Mouse (Mus musculus) hindbrain, embryonic 14.5 days (tissue): Measurements from ENCODE around the gene Ccdc142. TPM values are rescaled to one million over a fixed set of nuclear protein-coding genes. Genes with fewer than 3 reads are reported as not detected.
A peak's percentile ranks its signal among the peaks of the same experiment; 100 is the strongest.

ENCODE experiments used
- ATAC-seq: fragments of 200-750 bp; cut with Nextera tagmentation; 2 replicates; pipeline ENCODE4 v1.8.0; 2017; ENCODE audit warnings: moderate number of reproducible peaks, mild to moderate bottlenecking, moderate TSS enrichment, moderate library complexity; ENCODE audit not compliant: low FRiP score
- DNase-seq: peaks from one replicate; pipeline ENCODE4 v3.0.0-alpha.2; 2015; ENCODE audit warnings: low spot score
- H3K27ac ChIP-seq: fragments of 300-500 bp; sonication (generic); 2 replicates; pipeline ENCODE4 v1.5.1; 2014; ENCODE audit warnings: mild to moderate bottlenecking, moderate library complexity
- H3K27me3 ChIP-seq: fragments of 300-500 bp; sonication (generic); 2 replicates; pipeline ENCODE4 v1.6.1; 2014; ENCODE audit warnings: mild to moderate bottlenecking, low read length, mixed read lengths; ENCODE audit not compliant: control insufficient read depth, insufficient read depth
- H3K36me3 ChIP-seq: fragments of 300-500 bp; sonication (generic); replicated peaks from 2 replicates; pipeline ENCODE4 v1.6.1; 2014; ENCODE audit not compliant: control insufficient read depth, insufficient read depth
- H3K4me1 ChIP-seq: fragments of 300-500 bp; sonication (generic); replicated peaks from 2 replicates; pipeline ENCODE4 v1.6.1; 2014; ENCODE audit warnings: antibody characterized with exemption, low read length, mixed read lengths; ENCODE audit not compliant: control insufficient read depth, insufficient read depth
- H3K4me2 ChIP-seq: fragments of 300-500 bp; sonication (generic); replicated peaks from 2 replicates; pipeline ENCODE4 v1.6.1; 2014; ENCODE audit warnings: mild to moderate bottlenecking, moderate library complexity
- H3K4me3 ChIP-seq: fragments of 300-500 bp; sonication (generic); replicated peaks from 2 replicates; pipeline ENCODE4 v1.5.1; 2014; ENCODE audit warnings: mild to moderate bottlenecking, low read length
- H3K9ac ChIP-seq: fragments of 300-500 bp; sonication (generic); 2 replicates; pipeline ENCODE4 v1.6.1; 2014
- H3K9me3 ChIP-seq: fragments of 300-500 bp; sonication (generic); 2 replicates; pipeline ENCODE4 v1.6.1; 2016; ENCODE audit warnings: low read length; ENCODE audit not compliant: control insufficient read depth
- WGBS: fragments of 180-500 bp; shearing (Covaris S2); extraction: QIAGEN DNeasy Blood & Tissue Kit; methylation state at CpG from one replicate; pipeline ENCODE4 v1.1.7; 2014; 5-methylcytosine and 5-hydroxymethylcytosine counted together
- polyA plus RNA-seq: library from polyadenylated mRNA; unstranded; fragments of >200 nt; fragmentation: Nextera tagmentation; extraction: Ambion mirVana; gene quantifications from 2 replicates; pipeline ENCODE4 v1.2.1, GENCODE M21; 2014

Ccdc142 gene
- polyA plus RNA-seq, 1 experiment from 2014 or later = 4.2 TPM

DNA sequence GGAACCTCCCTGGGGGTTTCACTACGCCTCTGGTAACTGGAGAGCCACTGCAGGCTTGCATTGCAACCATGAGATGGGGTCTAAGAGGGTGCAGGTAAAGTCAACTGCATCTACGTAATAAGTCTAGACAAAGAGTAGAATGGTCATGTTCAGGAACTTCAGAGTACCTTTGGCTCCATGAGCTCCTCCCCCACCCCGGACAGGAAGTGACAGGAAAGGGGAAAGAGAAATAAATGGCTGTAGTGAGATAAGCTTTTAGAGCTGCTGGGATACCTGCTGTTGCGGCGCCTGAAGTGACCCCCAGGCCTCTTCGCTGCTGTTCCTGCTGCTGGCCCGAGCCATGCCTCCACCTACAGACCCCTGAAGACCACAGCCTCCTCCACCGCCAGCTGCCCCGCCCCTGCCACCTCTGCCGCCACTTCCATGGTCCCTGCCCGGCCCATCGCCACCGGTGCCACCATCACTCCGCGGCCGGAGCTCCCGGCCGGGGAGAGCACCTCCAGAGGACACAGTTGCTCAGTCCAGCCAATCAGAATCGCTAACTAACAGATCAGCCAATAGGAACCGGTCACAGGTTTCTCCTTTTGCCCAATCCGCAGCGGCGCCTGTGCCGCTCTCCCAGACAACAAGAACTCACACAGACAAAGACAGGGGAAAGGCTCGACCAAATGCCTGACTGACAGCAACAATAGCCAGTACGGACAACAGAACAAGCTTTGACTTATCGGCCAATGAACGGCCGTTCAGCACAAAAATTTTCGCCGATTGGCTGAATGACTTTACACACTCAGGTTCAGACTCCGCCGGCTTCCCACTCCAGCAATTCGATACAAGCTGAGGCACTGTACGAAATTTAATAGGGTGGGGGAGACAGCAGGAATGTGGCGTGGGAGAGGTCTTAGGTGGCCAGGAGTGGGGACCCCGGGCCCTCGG lies 19.8 kb downstream of the Ccdc142 start, which contains the start of gene Wbp1:
Wbp1 (minus strand) TSS at position 630 of the 933 bp plus-strand sequence.
- no peaks in the 10 kb centered on the region for H3K9me3 ChIP-seq
- H3K9ac ChIP-seq = peak within 1 kb of the TSS; percentile 92
- peak within 1 kb of the TSS; percentile 98 for H3K27ac ChIP-seq
- no peaks in the 10 kb centered on the region for H3K27me3 ChIP-seq
- DNase-seq (peak; percentile 95), ATAC-seq (peak; percentile 96)
- peak within 1 kb of the TSS; percentile 63 for H3K4me3 ChIP-seq
- peaks cover 32% of the 10 kb centered on the region for H3K36me3 ChIP-seq
- under 1% methylated on average over 36 of the region's 38 CpGs for WGBS
- H3K4me2 ChIP-seq = peak within 1 kb of the TSS; percentile 99
- peaks cover 48% of the 10 kb centered on the region for H3K4me1 ChIP-seq

DNA sequence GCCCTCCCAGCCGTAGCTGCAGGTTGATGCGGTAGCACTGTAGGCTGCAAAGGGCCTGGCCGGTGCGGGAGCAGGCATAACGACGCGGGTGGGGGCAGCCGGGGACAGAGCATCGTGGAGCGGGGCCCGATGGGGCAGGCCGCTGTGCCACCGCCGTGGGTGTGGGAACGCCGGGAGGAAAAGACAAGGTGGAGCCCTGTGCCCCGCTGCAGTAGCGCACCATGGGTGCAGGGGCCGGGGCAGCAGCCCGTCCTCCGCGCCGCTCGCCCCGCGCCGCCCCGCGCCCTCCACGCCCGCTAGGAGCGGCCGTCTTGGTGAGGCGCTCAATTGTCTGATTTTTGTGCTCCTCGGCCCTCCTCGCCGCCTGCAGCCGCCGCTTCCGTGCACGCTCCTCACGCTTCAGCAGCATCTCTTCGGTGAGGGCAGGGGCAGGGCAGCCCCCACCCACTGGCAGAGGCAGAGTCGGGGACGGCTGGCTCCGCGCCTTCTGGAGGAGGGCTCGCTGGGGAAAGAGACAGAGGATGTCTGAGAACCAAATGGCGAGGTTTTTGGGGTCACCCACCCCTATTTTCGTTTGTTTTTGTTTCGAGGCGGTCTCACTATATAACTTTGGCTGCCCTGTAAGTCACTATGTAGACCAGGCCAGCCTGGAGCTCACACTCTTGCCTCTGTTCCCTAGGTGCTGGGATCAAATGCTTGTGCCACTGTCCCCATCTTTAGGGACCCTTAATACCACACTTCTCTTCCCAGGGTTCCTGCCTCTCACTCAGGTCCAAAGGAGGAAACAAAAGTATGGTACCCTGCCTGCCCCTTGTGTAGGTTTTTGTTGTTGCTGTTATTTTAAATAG lies 20.7 kb downstream of the Ccdc142 start:
- 2% methylated on average over 47 of the region's 52 CpGs for WGBS
- DNase-seq (no peak), ATAC-seq (no peak; the same call in 1 of the 2 replicates)
- no peaks in the 10 kb centered on the region for H3K9me3 ChIP-seq
- H3K4me2 ChIP-seq = peak overlapping the region; percentile 99
- H3K27me3 ChIP-seq = no peaks in the 10 kb centered on the region
- peak overlapping the region; percentile 92 for H3K9ac ChIP-seq
- H3K27ac ChIP-seq = peak overlapping the region; percentile 98
- peak overlapping the region; percentile 63 for H3K4me3 ChIP-seq
- peaks cover 29% of the 10 kb centered on the region for H3K36me3 ChIP-seq
- H3K4me1 ChIP-seq = peaks cover 39% of the 10 kb centered on the region

DNA sequence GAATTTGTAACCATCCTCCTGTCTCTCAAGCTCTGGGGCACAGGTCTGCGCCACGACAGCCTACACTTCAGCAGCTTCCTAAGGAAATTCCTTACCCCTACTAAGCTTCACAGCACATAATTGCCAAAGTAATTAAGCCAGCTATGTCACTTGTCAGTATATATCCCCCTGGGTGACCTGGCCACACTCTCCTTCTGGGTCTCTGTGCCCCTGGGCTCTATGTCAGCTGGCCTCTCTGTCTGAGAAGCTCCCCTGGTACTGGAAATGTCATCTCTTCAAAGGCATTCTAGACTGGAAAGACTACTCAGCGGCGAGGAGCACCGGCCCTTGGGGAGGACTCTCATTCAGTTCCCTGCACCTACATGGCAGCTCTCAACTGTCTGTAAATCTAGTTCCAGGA lies 21.6 kb downstream of the Ccdc142 start:
- 54% methylated on average over 5 of the region's 5 CpGs for WGBS
- peak overlapping the region; percentile 99 for H3K4me2 ChIP-seq
- no peaks in the 10 kb centered on the region for H3K9me3 ChIP-seq
- H3K27ac ChIP-seq = 0 out of 2 replicates have a peak overlapping the region, but pooled peaks have one; percentile 98
- H3K36me3 ChIP-seq = peaks cover 20% of the 10 kb centered on the region
- no peak for DNase-seq
- 0 out of 2 replicates have a peak overlapping the region, but pooled peaks have one; percentile 92 for H3K9ac ChIP-seq
- H3K27me3 ChIP-seq = no peaks in the 10 kb centered on the region
- peaks cover 38% of the 10 kb centered on the region for H3K4me1 ChIP-seq
- 0 out of 2 replicates have a peak overlapping the region, but pooled peaks have one; percentile 63 for H3K4me3 ChIP-seq
- ATAC-seq = no peak

DNA sequence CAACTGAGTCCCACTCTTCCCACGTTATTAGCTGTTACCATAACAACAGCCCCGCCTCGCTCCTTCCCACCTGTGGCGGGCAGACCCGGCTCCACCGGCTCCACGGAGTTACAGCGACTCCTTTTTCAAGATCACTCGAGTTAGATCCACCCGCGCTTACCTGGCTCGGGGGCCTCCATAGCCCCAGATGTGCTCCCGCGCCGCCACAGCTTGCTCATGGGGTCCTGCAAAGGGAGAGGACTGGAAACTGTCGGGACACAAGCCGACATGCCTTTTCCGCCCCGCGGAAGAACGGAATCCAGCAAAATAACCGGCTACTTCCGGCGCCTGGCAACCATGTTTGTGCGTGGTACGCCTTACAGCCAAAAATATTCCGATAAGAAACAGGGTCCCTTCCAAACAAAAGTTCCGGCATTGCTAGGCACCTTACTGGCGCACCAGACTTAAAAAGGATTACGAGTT lies 23.5 kb downstream of the Ccdc142 start:
- peaks cover 32% of the 10 kb centered on the region for H3K4me1 ChIP-seq
- no peaks in the 10 kb centered on the region for H3K27me3 ChIP-seq
- peak overlapping the region; percentile 55 for H3K9ac ChIP-seq
- peak overlapping the region; percentile 53 for H3K4me3 ChIP-seq
- under 1% methylated on average over 30 of the region's 30 CpGs for WGBS
- no peaks in the 10 kb centered on the region for H3K9me3 ChIP-seq
- H3K36me3 ChIP-seq = peaks cover under 1% of the 10 kb centered on the region; the same call in 1 of the 2 replicates
- H3K4me2 ChIP-seq = peak overlapping the region; percentile 88
- DNase-seq = peak; percentile 97
- ATAC-seq = peak; percentile 15; the same call in 1 of the 2 replicates
- H3K27ac ChIP-seq = 0 out of 2 replicates have a peak overlapping the region, but pooled peaks have one; percentile 38

DNA sequence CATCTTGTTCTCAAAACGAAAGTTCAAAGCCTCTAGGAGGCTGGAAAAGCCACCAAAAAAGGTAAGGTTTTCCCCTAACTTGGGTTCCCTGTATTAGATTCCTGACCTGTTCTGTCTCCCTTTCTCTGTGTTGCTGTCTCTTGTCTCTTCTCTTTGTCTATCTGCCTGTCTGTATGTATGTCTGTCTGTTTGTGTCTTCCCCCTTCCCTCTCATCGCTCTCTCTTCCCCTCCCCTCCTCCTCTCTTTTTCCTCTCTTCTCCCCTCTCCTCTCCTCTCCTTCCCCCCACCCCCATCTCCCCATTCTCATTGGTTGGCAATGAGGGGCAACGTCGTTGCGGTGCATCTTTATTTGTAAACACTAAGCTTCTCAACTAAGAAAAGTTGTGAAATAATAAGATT lies 23.9 kb downstream of the Ccdc142 start, which contains the start of gene Ino80b:
Ino80b (minus strand) TSS at position 101 of the 400 bp plus-strand sequence.
- H3K27me3 ChIP-seq = no peaks in the 10 kb centered on the region
- peak within 1 kb of the TSS; percentile 53 for H3K4me3 ChIP-seq
- H3K36me3 ChIP-seq = no peaks in the 10 kb centered on the region
- 0 out of 2 replicates have a peak within 1 kb of the TSS, but pooled peaks have one; percentile 38 for H3K27ac ChIP-seq
- WGBS = 28% methylated on average over 5 of the region's 5 CpGs
- no peak for ATAC-seq
- H3K4me2 ChIP-seq = peak within 1 kb of the TSS; percentile 88
- H3K9me3 ChIP-seq = no peaks in the 10 kb centered on the region
- H3K4me1 ChIP-seq = peaks cover 28% of the 10 kb centered on the region
- peak within 1 kb of the TSS; percentile 55 for H3K9ac ChIP-seq
- no peak for DNase-seq

DNA sequence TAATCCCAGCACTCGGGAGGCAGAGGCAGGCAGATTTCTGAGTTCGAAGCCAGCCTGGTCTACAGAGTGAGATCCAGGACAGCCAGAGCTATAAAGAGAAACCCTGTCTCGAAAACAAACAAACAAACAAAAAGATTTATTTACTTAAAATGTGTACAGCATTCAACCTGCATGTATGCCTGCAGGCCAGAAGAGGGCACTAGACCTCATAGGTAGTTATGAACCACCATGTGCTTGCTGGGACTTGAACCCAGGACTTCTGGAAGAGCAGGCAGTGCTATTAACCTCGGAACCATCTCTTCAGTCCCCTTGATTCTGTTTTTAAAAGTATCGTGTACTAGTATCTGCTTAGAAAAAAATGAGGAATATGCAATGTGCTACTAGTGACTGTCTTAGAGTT lies 26.0 kb downstream of the Ccdc142 start:
- no peak overlapping the region for H3K4me3 ChIP-seq
- DNase-seq = no peak

DNA sequence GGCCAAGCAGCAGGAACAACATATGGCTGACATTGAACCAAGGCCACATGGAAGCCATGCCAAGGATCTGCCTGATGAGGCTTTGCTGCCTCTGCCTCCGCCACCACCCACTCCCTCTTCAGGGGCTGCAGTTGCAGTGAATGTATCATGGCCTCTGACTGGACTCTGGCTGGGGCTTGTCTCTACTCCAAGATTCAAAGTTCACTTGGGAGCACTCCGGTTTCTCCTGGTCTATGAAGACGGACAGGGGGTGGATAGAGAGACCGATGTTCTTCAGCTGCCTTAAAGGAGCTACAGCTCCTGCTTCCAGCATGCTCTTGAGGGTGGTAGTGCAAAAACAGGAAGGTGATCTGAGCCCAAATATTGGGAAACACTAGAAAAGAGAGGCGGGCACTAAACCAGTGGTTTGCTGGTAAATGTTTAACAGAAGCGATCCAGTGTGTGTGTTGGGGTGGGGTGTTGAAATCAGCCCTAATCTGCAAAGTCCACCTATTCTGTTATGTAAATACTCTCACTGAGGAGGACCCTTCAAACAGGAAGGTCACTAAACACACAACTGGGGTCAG lies 30.2 kb downstream of the Ccdc142 start:
- Histone ChIP-seq H3K36me3 (no peaks in the 10 kb centered on the region), H3K4me3 (no peak overlapping the region), H3K4me2 (no peak overlapping the region), H3K27me3 (peaks cover 6% of the 10 kb centered on the region; the same call in 1 of the 2 replicates), H3K9me3 (no peaks in the 10 kb centered on the region), H3K9ac (no peak overlapping the region), H3K4me1 (no peaks in the 10 kb centered on the region), H3K27ac (no peak overlapping the region)
- DNase-seq = no peak
- no peak for ATAC-seq
- 81% methylated on average over 6 of the region's 6 CpGs for WGBS

More for the DNA sequence above, 26.0 kb downstream of the Ccdc142 start:
- no peak overlapping the region for H3K27ac ChIP-seq
- H3K9ac ChIP-seq = no peak overlapping the region
- no peaks in the 10 kb centered on the region for H3K36me3 ChIP-seq
- H3K9me3 ChIP-seq = no peaks in the 10 kb centered on the region
- ATAC-seq = no peak
- H3K27me3 ChIP-seq = no peaks in the 10 kb centered on the region
- H3K4me1 ChIP-seq = peaks cover 21% of the 10 kb centered on the region
- 98% methylated on average over 5 of the region's 5 CpGs for WGBS
- H3K4me2 ChIP-seq = no peak overlapping the region

DNA sequence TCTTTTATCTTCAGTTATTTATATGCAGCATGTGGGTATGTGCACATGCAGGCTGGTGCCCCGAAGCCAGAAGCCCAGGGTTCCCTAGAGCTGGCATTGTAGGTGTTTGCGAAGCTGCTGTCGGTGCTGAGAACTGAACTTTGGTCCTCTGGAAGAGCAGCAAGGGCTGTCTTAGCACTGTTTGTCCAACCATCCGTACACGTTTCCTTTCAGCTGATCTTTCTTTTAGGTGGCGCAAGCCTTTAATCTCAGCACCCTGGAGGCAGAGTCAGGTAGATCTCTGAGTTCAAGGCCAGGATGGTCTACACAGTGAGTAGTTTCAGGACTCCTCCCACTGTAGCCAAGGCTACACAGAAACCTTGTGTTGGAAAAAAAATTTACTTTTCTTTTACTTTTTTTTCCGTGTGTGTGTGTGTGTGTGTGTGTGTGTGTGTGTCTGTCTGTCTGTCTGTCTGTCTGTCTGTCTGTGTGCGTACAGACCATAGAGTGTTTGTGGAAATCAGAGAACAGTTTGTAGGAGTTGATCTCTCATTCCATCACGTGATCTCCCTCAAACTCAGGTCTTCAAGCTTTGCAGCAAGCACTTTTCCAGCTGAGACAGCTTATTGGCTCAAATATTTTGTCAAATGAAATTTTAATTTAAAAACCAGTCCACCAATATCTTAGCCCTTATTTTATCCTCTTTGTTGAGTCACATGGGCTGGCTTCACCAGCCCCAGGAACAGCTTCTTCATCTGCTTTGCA lies 30.9 kb downstream of the Ccdc142 start:
- DNase-seq = no peak
- Histone ChIP-seq H3K4me3 (no peak overlapping the region), H3K27ac (no peak overlapping the region), H3K36me3 (no peaks in the 10 kb centered on the region), H3K4me1 (peaks cover 5% of the 10 kb centered on the region; the same call in 1 of the 2 replicates), H3K4me2 (no peak overlapping the region), H3K9ac (no peak overlapping the region), H3K9me3 (no peaks in the 10 kb centered on the region), H3K27me3 (peaks cover 6% of the 10 kb centered on the region; the same call in 1 of the 2 replicates)
- ATAC-seq = no peak
- WGBS = 90% methylated on average over 9 of the region's 9 CpGs
